Mouse (Mus musculus): ENCODE measurements around the gene Slc25a33. TPM values are rescaled to one million over a fixed set of nuclear protein-coding genes. Genes with fewer than 3 reads are reported as not detected.
"Not testable (repeated sequence)": the region's sequence is repeated elsewhere in the genome, so short reads cannot be mapped to it uniquely, and the experiment has no call there.

Gene Slc25a33
- polyA plus RNA-seq, 1 experiment, result 14.0 TPM

- no peak for DNase-seq (ENCODE audit: low read depth)
Measured at GRCm38 (mm10) chr4:149758423-149758822, 15.7 kb downstream of the Slc25a33 start.

GRCm38 (mm10) chr4:149756546-149756945 is 17.5 kb downstream of the Slc25a33 start:
- DNase-seq (ENCODE audit: low read depth), result not testable (repeated sequence)

GRCm38 (mm10) chr4:149752836-149753235 is 21.2 kb downstream of the Slc25a33 start:
- no peak for DNase-seq (ENCODE audit: low read depth)

GRCm38 (mm10) chr4:149752124-149752799 is 21.8 kb downstream of the Slc25a33 start:
- DNase-seq (ENCODE audit: low read depth), result no peak

- no peak for DNase-seq (ENCODE audit: low read depth)
Measured at GRCm38 (mm10) chr4:149750671-149751070, 23.4 kb downstream of the Slc25a33 start.

GRCm38 (mm10) chr4:149749663-149750015 is 24.4 kb downstream of the Slc25a33 start:
- not testable (repeated sequence) for DNase-seq (ENCODE audit: low read depth)

- DNase-seq (ENCODE audit: low read depth), result no peak
Measured at GRCm38 (mm10) chr4:149749003-149749662, 24.9 kb downstream of the Slc25a33 start.

GRCm38 (mm10) chr4:149744119-149744518 is 30.0 kb downstream of the Slc25a33 start:
- no peak for DNase-seq (ENCODE audit: low read depth)

GRCm38 (mm10) chr4:149742011-149742530 is 32.0 kb downstream of the Slc25a33 start:
- no peak for DNase-seq (ENCODE audit: low read depth)

- DNase-seq (ENCODE audit: low read depth), result no peak
Measured at GRCm38 (mm10) chr4:149740301-149740700, 33.8 kb downstream of the Slc25a33 start.

- no peak for DNase-seq (ENCODE audit: low read depth)
Measured at GRCm38 (mm10) chr4:149739478-149739877, 34.6 kb downstream of the Slc25a33 start.

- peak; percentile 38 for DNase-seq (ENCODE audit: low read depth)
Measured at GRCm38 (mm10) chr4:149737383-149738324, 36.4 kb downstream of the Slc25a33 start, which contains the start of gene Tmem201. TSS of gene Tmem201 (minus strand) at chr4:149738044.

- peak; percentile 68 for DNase-seq (ENCODE audit: low read depth)
Measured at GRCm38 (mm10) chr4:149736581-149736980, 37.5 kb downstream of the Slc25a33 start.

GRCm38 (mm10) chr4:149735624-149736250 is 38.3 kb downstream of the Slc25a33 start:
- DNase-seq (ENCODE audit: low read depth), result no peak

- DNase-seq (ENCODE audit: low read depth), result no peak
Measured at GRCm38 (mm10) chr4:149734730-149735475, 39.2 kb downstream of the Slc25a33 start.

GRCm38 (mm10) chr4:149734246-149734645 is 39.8 kb downstream of the Slc25a33 start:
- no peak for DNase-seq (ENCODE audit: low read depth)

- no peak for DNase-seq (ENCODE audit: low read depth)
Measured at GRCm38 (mm10) chr4:149733748-149734147, 40.3 kb downstream of the Slc25a33 start.

GRCm38 (mm10) chr4:149732800-149733199 is 41.3 kb downstream of the Slc25a33 start:
- DNase-seq (ENCODE audit: low read depth), result no peak

GRCm38 (mm10) chr4:149732313-149732712 is 41.8 kb downstream of the Slc25a33 start:
- no peak for DNase-seq (ENCODE audit: low read depth)

- DNase-seq (ENCODE audit: low read depth), result no peak
Measured at GRCm38 (mm10) chr4:149730827-149731226, 43.2 kb downstream of the Slc25a33 start.

- no peak for DNase-seq (ENCODE audit: low read depth)
Measured at GRCm38 (mm10) chr4:149728810-149729209, 45.3 kb downstream of the Slc25a33 start.

Data from gonadal fat pad, adult 2 months (tissue).